Mouse (Mus musculus): ENCODE measurements around the gene Marc1. TPM values are rescaled to one million over a fixed set of nuclear protein-coding genes. Genes with fewer than 3 reads are reported as not detected.
A peak's percentile ranks its signal among the peaks of the same experiment; 100 is the strongest.

The Marc1 gene
- polyA plus RNA-seq, 1 experiment, result 0.68 TPM

DNA sequence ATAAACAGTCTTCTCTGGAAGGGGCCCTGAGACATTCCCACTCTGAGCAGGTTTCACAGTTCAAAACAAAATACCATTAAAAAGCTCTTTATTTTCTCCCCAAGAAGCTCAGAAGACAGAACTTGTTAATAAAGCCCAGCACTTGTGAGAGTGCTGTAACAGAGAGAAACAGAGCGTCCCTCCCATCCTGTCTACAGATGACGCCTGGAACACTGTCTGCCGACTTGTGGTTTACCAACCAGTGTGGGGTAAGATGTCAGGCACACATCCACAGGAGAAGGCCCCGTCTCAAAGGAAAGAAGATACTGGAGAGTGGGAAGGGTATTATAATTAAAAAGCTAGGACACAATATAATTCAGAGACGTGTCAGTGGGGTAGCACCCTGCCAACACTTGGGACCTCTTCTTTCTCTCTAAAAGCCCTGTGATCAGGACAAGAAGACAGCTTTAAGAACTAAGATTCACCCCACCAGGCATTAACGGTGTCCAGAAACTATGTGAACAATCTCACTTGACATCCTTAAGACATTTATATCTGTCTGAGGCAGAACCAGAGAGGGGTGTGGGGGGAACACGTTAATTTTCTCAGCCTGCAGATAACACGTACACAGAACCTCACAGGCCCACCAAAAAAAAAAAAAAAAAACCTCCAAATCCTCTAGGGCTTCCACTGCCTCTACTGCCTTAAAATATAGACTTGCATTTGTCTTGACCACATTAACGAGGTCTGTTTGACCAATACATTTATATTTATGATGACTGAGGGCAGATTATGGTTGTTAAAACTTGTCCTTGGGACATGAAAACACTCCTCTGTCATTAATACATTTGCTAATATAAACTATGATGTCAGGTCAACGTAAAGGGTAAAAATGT lies 29.6 kb downstream of the Marc1 start:
- no peaks in the 10 kb centered on the region for H3K27me3 ChIP-seq (ENCODE audit: control insufficient read depth, insufficient read depth, low read length)
- H3K4me3 ChIP-seq (ENCODE audit: low read depth, low read length), result no peak overlapping the region
- TF ChIP-seq CTCF (IDR thresholded peaks at IDR 0.05; ENCODE audit: extremely low read depth, insufficient read length, insufficient replicate concordance, low read depth, low read length) (no peak), POLR2A (IDR thresholded peaks at IDR 0.05; ENCODE audit: low read depth, low read length) (no peak)
- peak overlapping the region; percentile 27; the same call in 1 of the 2 replicates for H3K27ac ChIP-seq (ENCODE audit: insufficient read depth, low read depth, low read length)
- no peaks in the 10 kb centered on the region for H3K4me1 ChIP-seq (ENCODE audit: control insufficient read depth, insufficient read depth, insufficient read length, low read length)
- H3K36me3 ChIP-seq (ENCODE audit: control insufficient read depth, insufficient read depth, low read length), result no peaks in the 10 kb centered on the region
- WGBS, result 60% methylated on average over 10 of the region's 10 CpGs

DNA sequence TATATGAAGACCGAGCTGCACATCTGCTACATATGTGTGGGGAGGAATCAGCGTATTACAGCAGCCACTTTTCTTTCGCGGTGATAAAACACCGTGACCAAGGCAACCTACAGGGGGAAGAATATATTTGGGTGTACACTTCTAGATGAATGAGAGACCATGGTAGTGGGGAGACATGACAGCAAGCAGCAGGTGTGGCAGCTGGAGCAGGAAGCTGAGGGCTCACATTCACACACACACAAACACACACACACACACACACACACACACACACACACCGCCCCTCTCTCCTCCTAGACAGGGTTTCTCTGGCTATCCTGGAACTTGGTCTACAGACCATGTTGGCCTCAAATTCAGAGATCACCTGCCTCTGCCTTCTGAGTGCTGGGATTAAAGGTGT lies 33.0 kb downstream of the Marc1 start:
- WGBS, result 83% methylated on average over 6 of the region's 6 CpGs
- Histone ChIP-seq H3K36me3 (ENCODE audit: control insufficient read depth, insufficient read depth, low read length) (no peaks in the 10 kb centered on the region), H3K4me3 (ENCODE audit: low read depth, low read length) (no peak overlapping the region), H3K27ac (ENCODE audit: insufficient read depth, low read depth, low read length) (no peak overlapping the region), H3K27me3 (ENCODE audit: control insufficient read depth, insufficient read depth, low read length) (no peaks in the 10 kb centered on the region), H3K4me1 (ENCODE audit: control insufficient read depth, insufficient read depth, insufficient read length, low read length) (no peaks in the 10 kb centered on the region)
- TF ChIP-seq POLR2A (IDR thresholded peaks at IDR 0.05; ENCODE audit: low read depth, low read length), result no peak
- TF ChIP-seq CTCF (IDR thresholded peaks at IDR 0.05; ENCODE audit: extremely low read depth, insufficient read length, insufficient replicate concordance, low read depth, low read length), result no peak

DNA sequence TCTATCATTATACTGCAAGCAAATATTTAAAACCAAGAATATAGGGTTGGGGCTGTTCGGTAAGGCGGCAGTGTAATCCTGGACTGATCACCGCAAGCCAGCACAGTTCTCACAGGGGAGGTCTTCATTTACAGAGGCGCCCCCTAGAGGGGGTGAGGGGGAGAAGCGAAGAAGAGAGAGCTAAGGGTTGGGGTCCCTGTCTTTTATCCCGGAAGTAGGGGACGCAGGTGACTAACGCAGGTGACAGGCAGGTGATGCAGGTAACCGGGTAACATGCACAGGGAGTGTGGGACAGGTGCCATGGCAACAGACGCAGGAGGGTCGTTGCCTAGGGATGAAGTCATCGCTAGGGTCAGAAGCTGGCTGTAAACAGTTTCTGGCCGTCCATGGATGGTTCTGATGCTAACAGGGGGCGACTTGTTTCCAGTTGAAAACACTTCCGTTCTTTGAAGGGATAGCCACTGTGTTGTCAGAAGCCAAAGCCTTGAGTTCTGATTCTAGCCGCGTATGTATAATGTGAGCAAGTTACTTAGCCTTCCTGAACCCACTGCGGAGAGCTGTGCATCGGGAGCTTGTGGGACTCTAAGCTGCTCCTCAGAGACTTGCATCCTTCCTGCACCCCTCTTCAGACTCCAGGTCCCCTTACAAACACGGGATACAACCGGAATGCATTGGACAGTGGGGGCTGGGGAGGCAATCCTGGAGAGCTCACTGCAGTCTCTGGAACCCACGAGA lies 33.9 kb downstream of the Marc1 start:
- no peak overlapping the region for H3K4me3 ChIP-seq (ENCODE audit: low read depth, low read length)
- no peaks in the 10 kb centered on the region for H3K36me3 ChIP-seq (ENCODE audit: control insufficient read depth, insufficient read depth, low read length)
- no peak for TF ChIP-seq CTCF (IDR thresholded peaks at IDR 0.05; ENCODE audit: extremely low read depth, insufficient read length, insufficient replicate concordance, low read depth, low read length)
- no peak for TF ChIP-seq POLR2A (IDR thresholded peaks at IDR 0.05; ENCODE audit: low read depth, low read length)
- no peak overlapping the region for H3K27ac ChIP-seq (ENCODE audit: insufficient read depth, low read depth, low read length)
- H3K27me3 ChIP-seq (ENCODE audit: control insufficient read depth, insufficient read depth, low read length), result no peaks in the 10 kb centered on the region
- H3K4me1 ChIP-seq (ENCODE audit: control insufficient read depth, insufficient read depth, insufficient read length, low read length), result no peaks in the 10 kb centered on the region
- 28% methylated on average over 22 of the region's 22 CpGs for WGBS

DNA sequence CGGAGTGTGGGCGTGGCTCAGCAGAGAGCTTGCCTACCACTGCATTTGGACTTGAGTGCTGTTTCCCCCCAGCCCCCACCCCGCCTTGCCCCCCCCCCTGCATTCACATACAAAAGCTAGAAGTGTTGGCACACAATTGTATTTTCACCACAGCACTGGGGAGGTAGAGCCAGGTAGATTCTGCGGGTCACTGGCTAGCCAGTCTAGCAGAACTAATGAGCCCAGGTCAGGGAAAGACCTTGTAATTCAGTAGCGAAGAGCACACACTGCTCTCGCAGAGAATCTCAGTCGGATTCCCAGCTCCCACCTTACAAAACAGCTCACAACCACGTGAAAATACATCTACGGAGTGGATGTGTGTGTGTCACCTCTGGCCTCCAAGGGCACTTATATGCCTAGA lies 35.8 kb downstream of the Marc1 start:
- TF ChIP-seq POLR2A (IDR thresholded peaks at IDR 0.05; ENCODE audit: low read depth, low read length) (no peak), CTCF (IDR thresholded peaks at IDR 0.05; ENCODE audit: extremely low read depth, insufficient read length, insufficient replicate concordance, low read depth, low read length) (no peak)
- H3K36me3 ChIP-seq (ENCODE audit: control insufficient read depth, insufficient read depth, low read length), result no peaks in the 10 kb centered on the region

DNA sequence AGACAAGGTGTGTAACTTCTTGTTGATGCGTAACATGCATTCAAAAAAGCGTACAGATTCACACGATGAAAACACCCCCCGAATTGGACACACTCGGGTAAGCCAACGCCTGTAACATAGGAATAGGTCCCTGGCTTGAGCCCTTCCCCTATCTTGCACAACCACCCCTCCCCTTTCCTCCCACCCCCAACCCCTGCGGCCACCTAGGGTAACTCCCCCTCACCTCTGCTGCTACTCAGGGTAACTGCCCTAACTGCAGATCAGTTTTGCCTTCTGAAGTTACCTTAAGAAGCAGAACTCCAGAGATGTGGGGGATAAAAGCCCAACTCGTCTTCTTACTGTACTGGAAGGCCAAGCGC lies 39.2 kb downstream of the Marc1 start:
- no peaks in the 10 kb centered on the region for H3K27me3 ChIP-seq (ENCODE audit: control insufficient read depth, insufficient read depth, low read length)
- 21% methylated on average over 9 of the region's 9 CpGs for WGBS

More for the DNA sequence above, 35.8 kb downstream of the Marc1 start:
- 66% methylated on average over 9 of the region's 9 CpGs for WGBS
- no peak overlapping the region for H3K27ac ChIP-seq (ENCODE audit: insufficient read depth, low read depth, low read length)
- no peaks in the 10 kb centered on the region for H3K27me3 ChIP-seq (ENCODE audit: control insufficient read depth, insufficient read depth, low read length)
- no peaks in the 10 kb centered on the region for H3K4me1 ChIP-seq (ENCODE audit: control insufficient read depth, insufficient read depth, insufficient read length, low read length)
- no peak overlapping the region for H3K4me3 ChIP-seq (ENCODE audit: low read depth, low read length)

DNA sequence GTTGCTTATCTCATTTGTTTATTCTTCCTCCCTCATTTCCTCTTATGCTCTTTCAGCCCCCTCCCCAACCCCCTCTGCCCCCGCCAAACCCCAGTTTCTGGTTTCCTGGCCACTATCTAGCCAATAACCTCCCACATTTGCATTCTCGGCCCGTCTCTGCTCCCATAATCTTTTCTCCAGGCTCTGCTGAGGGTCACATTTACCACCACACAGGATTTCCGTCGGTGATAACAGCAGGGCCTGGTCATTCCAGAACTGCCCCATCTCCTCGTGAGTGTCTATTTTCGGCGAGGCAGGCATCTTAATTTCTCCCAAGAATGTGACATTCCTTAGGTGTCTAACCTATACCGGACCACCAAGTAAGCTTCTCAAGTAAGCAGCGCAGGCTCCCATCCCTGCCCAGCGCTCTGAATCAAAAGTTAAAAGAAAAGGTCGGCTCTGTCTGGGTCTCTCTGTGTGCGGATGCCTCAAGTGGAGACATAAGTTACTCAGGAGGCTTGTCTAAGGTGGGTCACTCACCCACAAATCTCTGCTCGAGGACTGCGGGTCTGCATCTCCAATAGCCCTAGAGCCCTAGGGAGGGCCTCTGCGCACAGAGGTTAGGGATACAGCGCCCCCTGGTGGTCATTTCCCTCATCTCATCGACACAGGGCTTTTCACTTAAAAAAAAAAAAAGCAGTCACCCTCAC lies 39.8 kb downstream of the Marc1 start:
- H3K4me1 ChIP-seq (ENCODE audit: control insufficient read depth, insufficient read depth, insufficient read length, low read length), result no peaks in the 10 kb centered on the region
- H3K27ac ChIP-seq (ENCODE audit: insufficient read depth, low read depth, low read length), result no peak overlapping the region
- TF ChIP-seq POLR2A (IDR thresholded peaks at IDR 0.05; ENCODE audit: low read depth, low read length) (no peak), CTCF (IDR thresholded peaks at IDR 0.05; ENCODE audit: extremely low read depth, insufficient read length, insufficient replicate concordance, low read depth, low read length) (peak; percentile 71; the same call in 1 of the 2 replicates)
- H3K36me3 ChIP-seq (ENCODE audit: control insufficient read depth, insufficient read depth, low read length), result no peaks in the 10 kb centered on the region
- WGBS, result 18% methylated on average over 18 of the region's 18 CpGs
- H3K27me3 ChIP-seq (ENCODE audit: control insufficient read depth, insufficient read depth, low read length), result no peaks in the 10 kb centered on the region
- H3K4me3 ChIP-seq (ENCODE audit: low read depth, low read length), result no peak overlapping the region

More for the DNA sequence above, 39.2 kb downstream of the Marc1 start:
- Histone ChIP-seq H3K27ac (ENCODE audit: insufficient read depth, low read depth, low read length) (no peak overlapping the region), H3K4me1 (ENCODE audit: control insufficient read depth, insufficient read depth, insufficient read length, low read length) (no peaks in the 10 kb centered on the region), H3K36me3 (ENCODE audit: control insufficient read depth, insufficient read depth, low read length) (no peaks in the 10 kb centered on the region), H3K4me3 (ENCODE audit: low read depth, low read length) (no peak overlapping the region)
- no peak for TF ChIP-seq POLR2A (IDR thresholded peaks at IDR 0.05; ENCODE audit: low read depth, low read length)
- TF ChIP-seq CTCF (IDR thresholded peaks at IDR 0.05; ENCODE audit: extremely low read depth, insufficient read length, insufficient replicate concordance, low read depth, low read length), result no peak
